Mouse (Mus musculus): ENCODE data around the gene 4930430A15Rik.

4930430A15Rik gene

GRCm38 (mm10) chr2:111229502-111229901 lies at the start of gene 4930430A15Rik:
Gene 4930430A15Rik (minus strand): TSS chr2:111229602.
- in situ Hi-C loops (cut with MboI; ENCODE audit: low sequenced_read_pairs): no loop called here

- in situ Hi-C loops (cut with MboI; ENCODE audit: low sequenced_read_pairs): no loop called here
Measured at GRCm38 (mm10) chr2:111274006-111274405, 44.6 kb upstream of the 4930430A15Rik start, which contains the start of gene Olfr1277. Gene Olfr1277 (minus strand): TSS chr2:111274106.

- in situ Hi-C loops (cut with MboI; ENCODE audit: low sequenced_read_pairs): no loop called here
Measured at GRCm38 (mm10) chr2:111254216-111254615, 24.8 kb upstream of the 4930430A15Rik start, which contains the start of gene Olfr1276. Gene Olfr1276 (plus strand): TSS chr2:111254516.

GRCm38 (mm10) chr2:111235186-111235585 lies 5.8 kb upstream of the 4930430A15Rik start, which contains the start of gene Olfr1275:
Gene Olfr1275 (minus strand): TSS chr2:111235286.
- in situ Hi-C loops (cut with MboI; ENCODE audit: low sequenced_read_pairs): no loop called here

GRCm38 (mm10) chr2:111182068-111182467 lies 47.3 kb downstream of the 4930430A15Rik start:
- in situ Hi-C loops (cut with MboI; ENCODE audit: low sequenced_read_pairs): no loop called here

GRCm38 (mm10) chr2:111152836-111153235 lies 76.6 kb downstream of the 4930430A15Rik start, which contains the start of gene Gm15130:
Gene Gm15130 (minus strand): TSS chr2:111152936.
- in situ Hi-C loops (cut with MboI; ENCODE audit: low sequenced_read_pairs): no loop called here

GRCm38 (mm10) chr2:111135739-111136138 lies 93.7 kb downstream of the 4930430A15Rik start:
- in situ Hi-C loops (cut with MboI; ENCODE audit: low sequenced_read_pairs): no loop called here

All from CH12F3 (cell line).